Mouse (Mus musculus): Measurements from ENCODE around the gene Mrpl53. TPM values are rescaled to one million over a fixed set of nuclear protein-coding genes. Genes with fewer than 3 reads are reported as not detected.
"Not testable (repeated sequence)": the region's sequence is repeated elsewhere in the genome, so short reads cannot be mapped to it uniquely, and the experiment has no call there.

The Mrpl53 gene
- polyA plus RNA-seq, 1 experiment from 2014 or later = 138 TPM

- no peaks in the 10 kb centered on the region for H3K9me3 ChIP-seq (replicated peaks; ENCODE audit: control insufficient read depth, low read length)
- H3K27me3 ChIP-seq (ENCODE audit: control insufficient read depth, insufficient read depth, low read length) = peaks cover 12% of the 10 kb centered on the region
- H3K4me3 ChIP-seq (ENCODE audit: low read depth, low read length) = peak overlapping the region; percentile 58
- H3K27ac ChIP-seq (ENCODE audit: low read depth, low read length) = no peak overlapping the region
- H3K36me3 ChIP-seq (ENCODE audit: control insufficient read depth, insufficient read depth, low read length) = peaks cover 6% of the 10 kb centered on the region; the same call in 1 of the 2 replicates
- WGBS (ENCODE audit: insufficient replicate concordance) = 8% methylated on average over 23 of the region's 23 CpGs
- peak overlapping the region; percentile 87 for H3K4me2 ChIP-seq
- peaks cover 10% of the 10 kb centered on the region for H3K4me1 ChIP-seq (ENCODE audit: control insufficient read depth, insufficient read depth, low read length)
- ATAC-seq (replicated peaks; ENCODE audit: insufficient number of reproducible peaks, low FRiP score, low TSS enrichment) = no peak
- H3K9ac ChIP-seq (ENCODE audit: low read depth, low read length) = peak overlapping the region; percentile 59
Measured at GRCm38 (mm10) chr6:83155552-83156238, 46.9 kb downstream of the Mrpl53 start.

- Histone ChIP-seq H3K36me3 (ENCODE audit: control insufficient read depth, insufficient read depth, low read length) (peaks cover 6% of the 10 kb centered on the region; the same call in 1 of the 2 replicates), H3K27me3 (ENCODE audit: control insufficient read depth, insufficient read depth, low read length) (peaks cover 17% of the 10 kb centered on the region), H3K4me3 (ENCODE audit: low read depth, low read length) (peak within 1 kb of the TSS; percentile 58), H3K9me3 (replicated peaks; ENCODE audit: control insufficient read depth, low read length) (no peaks in the 10 kb centered on the region), H3K4me2 (peak within 1 kb of the TSS; percentile 87), H3K27ac (ENCODE audit: low read depth, low read length) (no peak within 1 kb of the TSS), H3K4me1 (ENCODE audit: control insufficient read depth, insufficient read depth, low read length) (peaks cover 5% of the 10 kb centered on the region), H3K9ac (ENCODE audit: low read depth, low read length) (peak within 1 kb of the TSS; percentile 59)
- WGBS (ENCODE audit: insufficient replicate concordance) = 2% methylated on average over 32 of the region's 32 CpGs
- peak; percentile 73 for ATAC-seq (replicated peaks; ENCODE audit: insufficient number of reproducible peaks, low FRiP score, low TSS enrichment)
Measured at GRCm38 (mm10) chr6:83156259-83156684, 47.4 kb downstream of the Mrpl53 start, which contains the start of the genes Wdr54 and 1700003E16Rik. TSS of gene Wdr54 (minus strand) at chr6:83156397. TSS of gene 1700003E16Rik (plus strand) at chr6:83156404.

- H3K4me2 ChIP-seq; H3K27ac ChIP-seq (ENCODE audit: low read depth, low read length); H3K36me3 ChIP-seq (ENCODE audit: control insufficient read depth, insufficient read depth, low read length); ATAC-seq (replicated peaks; ENCODE audit: insufficient number of reproducible peaks, low FRiP score, low TSS enrichment); H3K4me3 ChIP-seq (ENCODE audit: low read depth, low read length); H3K9me3 ChIP-seq (replicated peaks; ENCODE audit: control insufficient read depth, low read length); H3K9ac ChIP-seq (ENCODE audit: low read depth, low read length): not testable (repeated sequence)
- H3K27me3 ChIP-seq (ENCODE audit: control insufficient read depth, insufficient read depth, low read length) = peaks cover 33% of the 10 kb centered on the region
- WGBS (ENCODE audit: insufficient replicate concordance) = 37% methylated on average over 3 of the region's 3 CpGs
- H3K4me1 ChIP-seq (ENCODE audit: control insufficient read depth, insufficient read depth, low read length) = peaks cover 14% of the 10 kb centered on the region
Measured at GRCm38 (mm10) chr6:83159456-83159855, 50.6 kb downstream of the Mrpl53 start.

MicroRNAs encoded within 50 kb of the gene (microRNA counts, 519-probe panel; counts per million panel counts)
- 32.2 counts per million for microRNA mmu-miR-3470a+mmu-miR-3470b

Small RNA genes lying within 50 kb of the gene (microRNA-seq; reads per million reads assigned to microRNA genes)
- gene Mir3470a (ENCODE audit: borderline number of aligned reads) = not detected

Other genes with a start within 250 kb of the Mrpl53 start
- gene Sema4f, start 169.3 kb upstream of the Mrpl53 start, polyA plus RNA-seq (2014; fragmentation: Nextera tagmentation; extraction: Ambion mirVana) = 0.04 and 0.15 TPM in 2 replicates
- 0.70 and 1.1 TPM in 2 replicates for gene M1ap, start 162.1 kb upstream of the Mrpl53 start, polyA plus RNA-seq (2014; fragmentation: Nextera tagmentation; extraction: Ambion mirVana)
- 6.3 and 6.8 TPM in 2 replicates for gene Dok1, start 75.6 kb upstream of the Mrpl53 start, polyA plus RNA-seq (2014; fragmentation: Nextera tagmentation; extraction: Ambion mirVana)
- 4.5 and 5.7 TPM in 2 replicates for gene Loxl3, start 74.9 kb upstream of the Mrpl53 start, polyA plus RNA-seq (2014; fragmentation: Nextera tagmentation; extraction: Ambion mirVana)
- 99.8 and 109 TPM in 2 replicates for gene Aup1, start 54.5 kb upstream of the Mrpl53 start, polyA plus RNA-seq (2014; fragmentation: Nextera tagmentation; extraction: Ambion mirVana)
- gene Htra2, start 53.8 kb upstream of the Mrpl53 start, polyA plus RNA-seq (2014; fragmentation: Nextera tagmentation; extraction: Ambion mirVana) = 41.8 and 43.3 TPM in 2 replicates
- gene Dqx1, start 51.2 kb upstream of the Mrpl53 start, polyA plus RNA-seq (2014; fragmentation: Nextera tagmentation; extraction: Ambion mirVana) = 0.24 and 0.30 TPM in 2 replicates
- 0.23 TPM in 1 of 2 replicates, not detected in the other for gene Tlx2, start 38.7 kb upstream of the Mrpl53 start, polyA plus RNA-seq (2014; fragmentation: Nextera tagmentation; extraction: Ambion mirVana)
- gene Pcgf1, start 31.2 kb upstream of the Mrpl53 start, polyA plus RNA-seq (2014; fragmentation: Nextera tagmentation; extraction: Ambion mirVana) = 15.1 and 17.0 TPM in 2 replicates
- 0.46 and 0.52 TPM in 2 replicates for gene Lbx2, start 22.7 kb upstream of the Mrpl53 start, polyA plus RNA-seq (2014; fragmentation: Nextera tagmentation; extraction: Ambion mirVana)
- gene Ccdc142, start 7.4 kb upstream of the Mrpl53 start, polyA plus RNA-seq (2014; fragmentation: Nextera tagmentation; extraction: Ambion mirVana) = 0.97 and 2.1 TPM in 2 replicates
- gene Gm42688, start 7.4 kb upstream of the Mrpl53 start, polyA plus RNA-seq (2014; fragmentation: Nextera tagmentation; extraction: Ambion mirVana) = 1.1 and 1.2 TPM in 2 replicates
- 19.1 and 19.8 TPM in 2 replicates for gene Mogs, start 6.5 kb downstream of the Mrpl53 start, polyA plus RNA-seq (2014; fragmentation: Nextera tagmentation; extraction: Ambion mirVana)
- gene Wbp1, start 12.5 kb downstream of the Mrpl53 start, polyA plus RNA-seq (2014; fragmentation: Nextera tagmentation; extraction: Ambion mirVana) = 76.0 and 87.2 TPM in 2 replicates
- gene Ino80b, start 16.4 kb downstream of the Mrpl53 start, polyA plus RNA-seq (2014; fragmentation: Nextera tagmentation; extraction: Ambion mirVana) = 11.1 and 12.2 TPM in 2 replicates
- gene Rtkn, start 26.4 kb downstream of the Mrpl53 start, polyA plus RNA-seq (2014; fragmentation: Nextera tagmentation; extraction: Ambion mirVana) = 10.8 and 12.4 TPM in 2 replicates
- 4.5 and 6.9 TPM in 2 replicates for gene Wdr54, start 47.4 kb downstream of the Mrpl53 start, polyA plus RNA-seq (2014; fragmentation: Nextera tagmentation; extraction: Ambion mirVana)
- gene 1700003E16Rik, start 47.4 kb downstream of the Mrpl53 start, polyA plus RNA-seq (2014; fragmentation: Nextera tagmentation; extraction: Ambion mirVana) = 0.14 and 0.27 TPM in 2 replicates
- gene Dctn1, start 56.9 kb downstream of the Mrpl53 start, polyA plus RNA-seq (2014; fragmentation: Nextera tagmentation; extraction: Ambion mirVana) = 49.7 and 61.1 TPM in 2 replicates
- 0.21 and 0.38 TPM in 2 replicates for gene Slc4a5, start 110.8 kb downstream of the Mrpl53 start, polyA plus RNA-seq (2014; fragmentation: Nextera tagmentation; extraction: Ambion mirVana)
- 44.5 and 45.4 TPM in 2 replicates for gene Mthfd2, start 216.9 kb downstream of the Mrpl53 start, polyA plus RNA-seq (2014; fragmentation: Nextera tagmentation; extraction: Ambion mirVana)
- 42.2 and 49.5 TPM in 2 replicates for gene Mob1a, start 217.0 kb downstream of the Mrpl53 start, polyA plus RNA-seq (2014; fragmentation: Nextera tagmentation; extraction: Ambion mirVana)
- 279 and 280 TPM in 2 replicates for gene Bola3, start 240.1 kb downstream of the Mrpl53 start, polyA plus RNA-seq (2014; fragmentation: Nextera tagmentation; extraction: Ambion mirVana)

All from heart, embryonic 11.5 days (tissue).